Mouse (Mus musculus) adrenal gland, adult 2 months (tissue): ENCODE measurements around the gene Git2. TPM values are rescaled to one million over a fixed set of nuclear protein-coding genes. Genes with fewer than 3 reads are reported as not detected.

Experiments
- DNase-seq: peaks from one replicate; pipeline ENCODE4 v3.0.0; 2021
- long read RNA-seq: library from polyadenylated mRNA; stranded (forward); transcript quantifications from one replicate; pipeline ENCODE4 v2.0.0, GENCODE M21; 2021
- polyA plus RNA-seq: library from polyadenylated mRNA; depleted of rRNA; stranded (reverse); fragments of >200 nt; gene quantifications from 2 replicates; pipeline ENCODE4 v1.2.3, GENCODE M21; 2012; rRNA removed
- total RNA-seq, 2 experiments: library from RNA; stranded (reverse); gene quantifications; 2 replicates each; pipeline ENCODE4 v1.2.3; 2021

Git2 gene
- total RNA-seq (10 to 100 TPM; 35.5 to 40.9 TPM), polyA plus RNA-seq (37.7 and 40.5 TPM in 2 replicates)
- long read RNA-seq, full-length matches to known transcripts, result 4 of 16 reads
- long read RNA-seq, partial matches to known transcripts, result 3 of 16 reads
- long read RNA-seq, other reads (novel, unspliced or antisense), result 9 of 16 reads

GRCm38 (mm10) chr5:114775056-114775979 is at the start of gene Git2:
TSS of gene Git2 (minus strand) at chr5:114775517.
- peak; percentile 27 for DNase-seq

DNA sequence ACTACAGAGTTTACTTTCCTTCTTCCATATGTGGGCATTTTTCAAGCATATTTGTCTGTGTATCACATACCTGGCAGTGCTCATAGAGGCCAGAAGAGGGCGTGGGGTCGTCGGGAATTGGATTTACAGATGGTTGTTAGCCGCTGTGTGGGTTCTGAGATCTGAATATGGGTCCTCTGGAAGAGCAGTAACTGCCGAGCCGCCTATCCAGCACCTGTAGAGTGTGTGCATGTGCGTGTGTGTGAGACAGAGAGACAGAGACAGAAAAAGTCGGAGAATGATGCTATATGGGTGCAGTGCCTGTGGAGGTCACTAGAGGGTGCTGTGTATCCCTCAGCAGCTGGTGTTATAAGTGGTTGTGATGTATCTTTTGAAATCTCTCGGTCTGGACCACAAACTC is 48.9 kb upstream of the Git2 start:
- DNase-seq, result peak; percentile 34

DNA sequence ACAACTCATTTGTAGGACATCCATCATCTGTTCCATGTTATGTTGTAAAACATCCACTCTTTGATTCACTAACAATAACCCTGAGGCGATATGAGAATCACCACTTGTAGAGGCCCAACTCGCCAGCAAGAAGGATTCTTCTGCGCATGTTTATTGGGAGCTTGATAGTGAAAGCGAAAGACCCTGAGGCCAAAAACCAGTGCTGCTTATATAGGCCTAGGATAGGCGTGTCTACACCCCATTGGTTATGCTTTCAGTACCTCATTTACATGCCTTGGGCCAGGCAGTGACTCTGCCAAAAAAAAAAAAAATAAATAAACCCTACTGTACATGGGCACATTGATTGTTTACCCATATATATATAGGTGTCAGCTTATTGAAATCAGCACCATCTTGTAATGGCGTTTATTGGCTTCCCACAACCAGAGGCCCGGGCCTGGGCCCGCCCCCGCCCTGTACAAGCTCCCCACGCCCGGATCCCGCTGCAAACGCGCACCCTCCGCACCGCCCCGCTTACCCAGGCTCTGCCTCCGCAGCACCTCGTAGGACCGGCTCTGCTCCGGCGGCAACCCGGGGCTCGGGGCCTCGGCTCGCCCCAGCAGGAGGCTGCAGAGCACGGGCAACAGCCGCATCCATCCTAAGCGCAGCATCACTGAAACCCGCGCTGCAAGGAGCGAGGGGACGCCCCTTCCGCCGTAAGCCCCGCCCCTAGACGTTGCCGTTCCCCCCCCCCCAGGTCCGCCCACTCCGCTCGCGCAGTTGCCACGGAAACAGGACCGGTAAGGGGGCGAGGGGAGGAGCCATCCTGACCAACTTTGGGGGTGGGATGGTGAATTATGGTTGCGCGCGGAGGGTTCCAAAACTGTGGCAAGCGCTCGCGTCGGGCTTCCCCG is 47.7 kb upstream of the Git2 start, which contains the start of gene 1500011B03Rik:
1500011B03Rik (minus strand) TSS at position 673 of the 893 bp plus-strand sequence.
- DNase-seq, result peak; percentile 77

DNA sequence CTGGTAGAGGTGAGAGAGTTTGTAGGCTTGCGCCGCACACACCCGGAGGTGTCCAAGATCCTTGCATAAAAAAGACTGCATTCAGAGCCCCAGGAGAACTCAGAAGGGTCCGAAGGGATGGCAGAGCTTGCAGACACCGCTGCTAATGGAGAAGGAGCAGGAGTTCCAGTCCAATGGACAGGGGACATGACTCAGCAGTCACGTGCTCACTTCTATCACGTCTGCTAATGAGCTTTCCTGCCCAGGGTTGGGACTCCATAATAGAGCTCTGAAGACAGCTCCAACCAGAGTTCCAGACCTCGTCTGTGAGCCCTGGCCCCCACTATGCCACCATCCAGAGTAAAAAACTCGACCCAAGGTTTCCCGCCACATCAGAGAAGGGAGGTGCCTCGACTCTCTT is 42.8 kb upstream of the Git2 start:
- DNase-seq, result no peak

GRCm38 (mm10) chr5:114816599-114816998 is 41.3 kb upstream of the Git2 start:
- no peak for DNase-seq

DNA sequence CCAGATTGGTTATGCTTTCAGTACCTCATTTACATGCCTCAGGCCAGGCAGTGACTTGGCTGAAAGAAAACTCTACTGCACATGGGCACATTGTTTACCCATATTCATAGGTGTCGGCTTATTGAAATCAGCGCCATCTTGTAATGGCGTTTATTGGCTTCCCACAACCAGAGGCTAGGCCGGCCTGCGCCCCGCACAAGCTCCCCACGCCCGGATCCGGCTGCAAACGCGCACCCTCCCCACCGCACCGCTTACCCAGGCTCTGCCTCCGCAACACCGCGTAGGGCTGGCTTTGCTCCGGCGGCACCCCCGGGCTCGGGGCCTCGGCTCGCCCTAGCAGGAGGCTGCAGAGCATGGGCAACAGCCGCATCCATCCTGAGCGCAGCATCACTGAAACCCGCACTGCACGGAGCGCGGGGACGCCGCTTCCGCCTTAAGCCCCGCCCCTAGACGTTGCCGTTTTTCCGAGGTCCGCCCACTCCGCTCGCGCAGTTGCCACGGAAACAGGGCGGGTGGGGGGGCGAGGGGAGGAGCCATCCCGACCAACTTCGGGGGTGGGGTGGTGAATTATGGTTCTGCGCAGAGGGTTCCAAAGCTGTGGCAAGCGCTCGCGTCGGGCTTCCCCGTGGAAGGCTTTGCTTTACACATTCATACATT is 38.3 kb upstream of the Git2 start:
- peak; percentile 91 for DNase-seq

GRCm38 (mm10) chr5:114809826-114810225 is 34.5 kb upstream of the Git2 start:
- no peak for DNase-seq

DNA sequence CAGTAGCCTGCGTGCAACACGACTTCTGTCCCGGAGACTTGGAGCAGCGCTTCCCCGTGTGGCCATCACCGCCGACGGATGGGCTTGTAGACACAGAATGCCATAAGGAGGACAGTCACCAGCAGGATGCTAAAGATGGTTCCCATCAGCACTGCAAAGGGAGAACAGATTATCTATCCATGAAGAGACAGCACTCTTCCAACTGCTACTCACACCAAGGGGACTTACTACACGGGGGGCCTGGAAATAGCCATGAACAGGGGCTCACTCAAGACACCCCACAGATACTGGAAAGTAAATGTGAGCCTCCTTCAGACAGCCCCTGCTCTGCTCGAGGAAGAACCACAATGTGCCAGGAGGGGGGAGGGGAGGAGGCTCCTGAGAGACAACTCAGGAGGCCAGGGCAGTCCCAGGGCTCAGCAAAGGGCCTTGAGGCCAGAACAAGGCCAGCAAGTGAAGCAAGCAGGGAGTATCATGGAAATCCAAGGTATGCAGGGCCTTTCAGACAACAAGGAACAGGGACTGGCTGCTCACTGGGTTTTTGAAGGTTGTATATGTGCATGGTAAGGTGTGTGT is 34.0 kb upstream of the Git2 start:
- peak; percentile 77 for DNase-seq

DNA sequence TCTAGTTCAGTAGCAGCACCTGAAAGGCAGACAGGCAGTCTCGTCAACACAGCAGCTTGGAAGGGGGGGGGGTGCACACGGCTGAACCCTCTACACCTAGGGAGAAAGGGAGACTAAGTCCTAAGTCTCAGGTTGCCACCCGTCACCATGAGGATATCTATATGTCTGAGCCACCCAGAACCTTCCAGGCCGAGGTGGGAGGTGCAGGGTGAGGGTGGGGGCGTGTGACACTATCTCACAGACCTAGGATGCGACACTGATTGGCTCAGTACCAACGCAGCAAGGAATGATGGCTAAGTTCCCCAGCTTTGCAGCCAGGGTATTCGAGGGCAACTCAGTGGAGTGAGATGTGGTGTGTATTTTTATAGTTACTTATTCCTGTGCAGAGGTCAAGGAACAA is 33.1 kb upstream of the Git2 start:
- no peak for DNase-seq

DNA sequence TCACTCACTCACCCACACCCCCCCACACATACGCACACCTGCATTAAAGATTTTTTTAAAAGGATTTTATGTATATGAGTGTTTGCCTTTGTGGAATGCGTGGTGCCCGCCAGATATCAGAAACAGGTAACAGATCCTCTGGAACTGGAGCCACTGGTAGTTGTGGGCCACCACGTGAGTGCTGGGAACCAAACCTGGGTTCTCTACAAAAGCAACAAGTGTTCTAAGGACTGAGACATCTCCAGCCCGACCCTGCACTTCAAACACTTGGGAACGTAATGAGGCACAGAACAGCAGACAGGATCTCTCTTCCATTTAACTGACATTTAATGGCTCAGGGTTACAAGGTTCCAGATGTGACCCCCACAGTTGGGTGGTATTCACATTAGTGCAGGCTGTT is 32.6 kb upstream of the Git2 start:
- no peak for DNase-seq

DNA sequence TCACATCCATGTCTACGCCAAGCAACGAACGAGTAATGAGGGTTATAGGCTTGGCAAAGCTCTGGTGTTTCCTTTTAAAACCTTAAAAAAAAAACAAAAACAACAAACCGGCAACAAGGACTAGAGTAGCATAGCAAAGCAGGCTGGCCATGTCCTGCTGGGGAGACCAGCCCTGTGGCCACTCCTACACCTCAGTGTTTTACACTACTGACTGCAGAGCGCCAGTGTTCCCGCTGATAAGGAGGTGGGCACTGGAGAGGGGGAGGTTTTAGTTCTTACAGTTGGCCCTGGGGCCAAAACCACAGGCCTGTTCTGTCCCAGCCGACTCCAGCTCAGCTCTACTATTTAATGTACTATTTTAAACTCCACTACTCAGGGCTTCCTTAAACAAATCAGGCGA is 32.2 kb upstream of the Git2 start:
- no peak for DNase-seq

GRCm38 (mm10) chr5:114807063-114807462 is 31.7 kb upstream of the Git2 start:
- no peak for DNase-seq

GRCm38 (mm10) chr5:114806636-114807035 is 31.3 kb upstream of the Git2 start:
- DNase-seq, result no peak

- no peak for DNase-seq
Observed at GRCm38 (mm10) chr5:114805436-114806350, 30.4 kb upstream of the Git2 start.

DNA sequence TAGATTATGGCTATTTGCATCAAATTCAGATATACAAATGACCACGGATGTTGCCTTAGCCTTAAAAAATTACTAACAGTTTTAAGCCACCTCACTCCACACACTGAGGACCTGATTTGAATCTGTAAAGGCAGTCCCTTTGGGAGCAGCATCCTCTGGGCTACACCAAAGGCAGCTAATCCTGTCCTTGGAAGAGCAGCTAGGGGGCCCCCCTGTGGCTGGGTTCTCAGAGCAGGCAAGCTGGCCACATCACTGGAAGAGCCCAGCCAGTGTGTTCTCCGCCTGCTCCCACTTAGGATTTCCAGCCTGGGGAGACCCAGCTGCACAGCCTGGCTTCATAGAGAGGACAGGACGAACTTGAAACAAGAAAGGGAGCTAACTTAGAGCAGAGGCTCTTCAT is 29.6 kb upstream of the Git2 start:
- DNase-seq, result peak; percentile 69

GRCm38 (mm10) chr5:114804335-114804734 is 29.0 kb upstream of the Git2 start:
- no peak for DNase-seq

DNA sequence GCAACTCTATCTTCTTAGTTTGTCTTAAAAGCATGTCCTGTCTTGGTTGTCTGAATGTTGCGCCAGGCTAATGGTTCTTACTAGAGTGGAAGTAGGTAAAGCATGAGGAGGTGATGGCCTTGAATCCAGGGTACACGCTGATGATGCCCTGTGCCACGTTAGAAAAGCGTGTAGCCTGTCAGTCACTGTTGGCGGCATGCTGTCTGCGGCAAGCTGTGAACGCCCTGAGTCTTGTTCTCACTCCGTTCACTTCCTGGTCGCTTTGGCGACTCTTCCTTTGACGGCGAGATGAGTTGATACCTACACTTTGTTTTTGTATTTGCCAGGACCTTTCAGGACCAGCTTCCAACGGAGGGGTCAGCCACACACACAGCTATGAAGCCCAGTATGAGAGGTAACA is 27.9 kb upstream of the Git2 start:
- no peak for DNase-seq

- no peak for DNase-seq
Observed at GRCm38 (mm10) chr5:114801841-114802240, 26.5 kb upstream of the Git2 start.

DNA sequence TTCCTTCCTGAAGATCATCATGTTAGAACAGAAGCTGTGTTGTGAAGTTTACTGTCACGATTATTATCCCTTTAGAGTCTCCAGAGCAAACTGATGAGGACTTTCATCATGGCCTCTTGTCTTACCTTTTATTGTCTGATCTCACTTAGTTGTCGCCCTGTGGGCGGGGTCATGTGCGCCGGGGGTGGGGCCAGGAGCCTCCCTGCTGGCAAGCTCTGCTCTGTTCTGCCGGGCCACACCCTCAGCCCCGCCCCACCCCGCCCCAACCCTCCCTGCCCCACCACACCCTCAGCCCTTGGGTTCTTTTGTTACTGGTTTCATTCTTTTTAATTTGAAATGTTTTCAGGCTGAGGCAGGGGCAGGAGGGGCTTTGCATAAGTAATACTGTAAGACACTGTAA is 25.7 kb upstream of the Git2 start:
- no peak for DNase-seq

- no peak for DNase-seq
Observed at GRCm38 (mm10) chr5:114799848-114800247, 24.5 kb upstream of the Git2 start.
